Mouse (Mus musculus): ENCODE data around the gene Sipa1l1. TPM values are rescaled to one million over a fixed set of nuclear protein-coding genes. Genes with fewer than 3 reads are reported as not detected.

The Sipa1l1 gene
- polyA plus RNA-seq, 1 experiment from 2014 or later, result 25.9 TPM

DNA sequence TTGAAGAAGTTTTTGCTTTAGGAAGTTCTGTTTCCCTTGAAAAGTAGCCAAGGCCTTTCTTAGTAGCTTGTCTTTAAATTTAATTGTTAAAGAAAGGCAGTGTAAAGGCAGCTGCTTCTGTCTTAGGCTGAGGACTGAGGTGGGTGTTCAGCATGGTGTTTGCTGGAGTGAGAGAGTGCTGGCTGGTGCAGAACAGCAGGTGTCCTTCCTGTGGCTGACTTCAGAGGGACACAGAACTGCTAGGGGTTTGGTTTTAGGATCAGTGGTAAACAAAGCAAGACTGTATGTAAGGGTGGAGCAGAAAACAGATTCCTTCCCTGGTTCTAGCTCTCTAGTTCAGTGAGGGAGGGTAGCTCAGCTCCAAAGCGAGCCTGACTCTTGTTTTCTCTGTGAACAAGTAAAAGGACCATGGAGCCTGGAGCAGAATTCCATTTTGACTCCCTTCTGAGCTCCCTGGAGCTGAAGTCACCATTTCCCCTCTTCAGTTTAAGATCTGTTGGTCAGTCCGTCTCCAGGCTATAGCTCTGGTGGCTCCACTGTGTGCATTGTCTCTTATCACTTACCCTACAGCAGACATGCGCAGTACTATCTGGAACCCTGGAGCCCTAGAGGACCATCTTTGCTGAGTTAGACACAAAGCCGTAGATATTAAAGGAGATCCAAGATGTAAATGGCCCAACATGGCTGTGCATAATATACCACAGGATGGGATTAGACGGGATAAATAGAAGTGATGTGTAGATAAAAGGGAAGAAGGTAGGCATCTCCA, 95.1 kb downstream of the Sipa1l1 start:
- no peak overlapping the region for H3K4me2 ChIP-seq (ENCODE audit: low read depth, low read length)
- H3K27ac ChIP-seq (ENCODE audit: low read length), result no peak overlapping the region
- WGBS, result 86% methylated on average over 5 of the region's 5 CpGs
- no peak overlapping the region for H3K9ac ChIP-seq (ENCODE audit: low read length)
- no peaks in the 10 kb centered on the region for H3K36me3 ChIP-seq (ENCODE audit: control insufficient read depth, insufficient read depth, low read length)
- no peaks in the 10 kb centered on the region for H3K27me3 ChIP-seq (ENCODE audit: control insufficient read depth, insufficient read depth, low read depth, low read length)
- no peaks in the 10 kb centered on the region for H3K4me1 ChIP-seq (replicated peaks; ENCODE audit: control insufficient read depth, insufficient read depth, low read length)
- ATAC-seq (ENCODE audit: low read depth), result no peak
- no peak overlapping the region for H3K4me3 ChIP-seq (ENCODE audit: low read length)
- no peaks in the 10 kb centered on the region for H3K9me3 ChIP-seq (ENCODE audit: control insufficient read depth, low read length)

DNA sequence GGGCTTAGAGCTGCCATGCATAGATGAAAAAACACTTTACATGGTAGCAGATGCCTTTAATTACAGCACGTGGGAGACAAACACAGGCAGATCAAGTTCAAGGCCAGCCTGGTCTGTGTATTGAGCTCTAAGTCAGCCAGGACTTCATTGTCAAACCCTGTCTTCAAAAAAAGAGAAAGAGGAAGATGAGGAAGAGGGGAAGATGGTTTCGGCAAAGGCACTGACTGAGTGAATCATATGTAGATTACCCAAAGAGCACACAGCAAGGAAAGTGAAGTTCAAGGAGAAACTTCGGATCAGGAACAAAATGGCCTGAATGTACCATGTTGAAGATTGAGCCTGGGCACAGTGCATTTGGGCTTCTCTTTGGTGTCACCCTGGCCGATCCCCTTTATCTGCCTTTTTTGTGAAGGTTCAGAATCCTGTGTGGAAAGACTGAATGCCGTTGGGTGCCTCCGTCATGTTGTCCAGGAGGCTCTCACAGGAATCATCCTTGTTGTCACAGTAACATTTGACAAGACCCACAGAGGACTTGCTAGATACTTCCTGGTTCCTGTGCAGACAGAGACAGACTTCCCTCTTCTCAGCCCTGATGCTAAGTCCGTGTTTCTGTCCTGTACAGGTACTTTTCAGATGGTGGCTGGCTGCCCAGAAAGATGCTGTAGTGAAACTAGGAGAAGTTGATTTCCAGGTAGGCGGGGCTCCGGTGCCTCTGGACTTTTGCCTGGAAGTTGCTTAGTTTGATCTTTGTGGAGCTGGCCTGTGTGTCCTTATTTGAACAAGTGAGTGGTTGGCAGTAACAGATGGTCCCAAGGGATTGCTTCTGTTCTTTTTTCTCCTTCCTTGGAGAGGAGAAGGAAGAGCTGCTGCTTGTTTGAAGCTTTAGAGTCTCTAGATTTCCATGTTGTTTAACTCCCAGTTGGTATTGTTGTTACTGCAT, 96.5 kb downstream of the Sipa1l1 start:
- Histone ChIP-seq H3K9me3 (ENCODE audit: control insufficient read depth, low read length) (no peaks in the 10 kb centered on the region), H3K27ac (ENCODE audit: low read length) (no peak overlapping the region), H3K4me2 (ENCODE audit: low read depth, low read length) (no peak overlapping the region), H3K36me3 (ENCODE audit: control insufficient read depth, insufficient read depth, low read length) (no peaks in the 10 kb centered on the region), H3K4me1 (replicated peaks; ENCODE audit: control insufficient read depth, insufficient read depth, low read length) (no peaks in the 10 kb centered on the region), H3K27me3 (ENCODE audit: control insufficient read depth, insufficient read depth, low read depth, low read length) (no peaks in the 10 kb centered on the region), H3K9ac (ENCODE audit: low read length) (no peak overlapping the region), H3K4me3 (ENCODE audit: low read length) (no peak overlapping the region)
- WGBS, result 77% methylated on average over 9 of the region's 9 CpGs
- ATAC-seq (ENCODE audit: low read depth), result peak; percentile 38

DNA sequence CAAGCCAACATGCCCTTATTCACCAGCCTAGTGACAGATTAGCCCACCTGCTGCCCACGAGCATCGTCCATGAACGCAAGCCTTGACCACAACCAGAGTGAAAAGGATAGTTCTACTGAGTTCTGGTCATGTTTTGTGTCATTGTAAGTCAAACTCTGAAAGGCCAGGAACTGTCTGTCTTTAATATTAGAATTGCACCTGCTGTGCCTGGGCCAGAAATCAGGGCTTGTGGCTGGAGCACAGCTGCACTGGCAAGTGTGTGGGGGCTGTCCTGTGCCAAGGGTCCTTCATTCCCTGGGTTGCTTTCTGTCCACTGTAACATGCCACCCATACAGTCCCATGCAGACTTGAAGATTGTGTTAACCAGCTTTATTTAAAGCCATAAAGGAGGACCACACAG, 102.3 kb downstream of the Sipa1l1 start:
- H3K4me1 ChIP-seq (replicated peaks; ENCODE audit: control insufficient read depth, insufficient read depth, low read length), result peaks cover 11% of the 10 kb centered on the region; the same call in 1 of the 2 replicates
- no peak overlapping the region for H3K27ac ChIP-seq (ENCODE audit: low read length)
- H3K36me3 ChIP-seq (ENCODE audit: control insufficient read depth, insufficient read depth, low read length), result no peaks in the 10 kb centered on the region
- no peak for ATAC-seq (ENCODE audit: low read depth)
- H3K9me3 ChIP-seq (ENCODE audit: control insufficient read depth, low read length), result no peaks in the 10 kb centered on the region
- 64% methylated on average over 3 of the region's 3 CpGs for WGBS
- no peaks in the 10 kb centered on the region for H3K27me3 ChIP-seq (ENCODE audit: control insufficient read depth, insufficient read depth, low read depth, low read length)
- no peak overlapping the region for H3K4me2 ChIP-seq (ENCODE audit: low read depth, low read length)
- H3K9ac ChIP-seq (ENCODE audit: low read length), result no peak overlapping the region
- no peak overlapping the region for H3K4me3 ChIP-seq (ENCODE audit: low read length)

DNA sequence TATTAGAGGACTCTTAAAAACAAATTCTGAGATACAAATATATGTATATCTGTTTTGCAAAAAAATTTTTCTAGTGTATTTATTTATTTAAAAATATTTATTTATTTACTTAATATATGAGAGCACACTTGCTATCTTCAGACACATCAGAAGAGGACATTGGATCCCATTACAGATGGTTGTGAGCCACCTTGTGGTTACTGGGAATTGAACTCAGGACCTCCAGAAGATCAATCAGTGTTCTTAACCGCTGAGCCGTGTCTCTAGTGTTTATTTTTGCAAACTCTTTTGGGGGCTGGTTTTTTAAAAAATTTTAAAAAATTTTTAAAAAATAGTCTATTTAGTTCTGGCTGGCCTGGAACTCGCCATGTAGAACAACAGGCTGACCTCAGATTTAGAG, 104.4 kb downstream of the Sipa1l1 start:
- no peak for ATAC-seq (ENCODE audit: low read depth)
- Histone ChIP-seq H3K27ac (ENCODE audit: low read length) (no peak overlapping the region), H3K4me1 (replicated peaks; ENCODE audit: control insufficient read depth, insufficient read depth, low read length) (peaks cover 11% of the 10 kb centered on the region; the same call in 1 of the 2 replicates), H3K36me3 (ENCODE audit: control insufficient read depth, insufficient read depth, low read length) (no peaks in the 10 kb centered on the region), H3K9me3 (ENCODE audit: control insufficient read depth, low read length) (no peaks in the 10 kb centered on the region), H3K27me3 (ENCODE audit: control insufficient read depth, insufficient read depth, low read depth, low read length) (no peaks in the 10 kb centered on the region), H3K4me2 (ENCODE audit: low read depth, low read length) (no peak overlapping the region), H3K4me3 (ENCODE audit: low read length) (no peak overlapping the region), H3K9ac (ENCODE audit: low read length) (no peak overlapping the region)
- 42% methylated on average over 3 of the region's 3 CpGs for WGBS

DNA sequence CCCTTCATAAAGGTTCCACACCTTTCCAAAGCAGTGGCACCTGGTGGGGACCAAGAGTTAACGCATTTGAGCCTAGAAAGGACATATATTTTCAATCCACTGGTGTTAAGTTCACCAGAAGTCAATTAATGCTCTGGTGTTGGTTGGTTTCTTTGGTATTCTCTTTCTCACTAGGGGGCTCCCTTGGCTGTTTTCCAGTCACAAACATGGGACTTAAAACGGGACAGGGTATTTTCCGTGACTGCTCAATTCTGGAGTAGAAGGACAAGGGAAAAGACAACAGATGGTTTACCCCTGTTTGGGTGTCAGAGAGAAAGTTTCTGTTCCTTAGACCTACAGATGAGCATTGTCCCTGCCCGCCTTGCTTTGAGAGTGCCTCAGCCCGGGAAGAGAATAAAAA, 105.5 kb downstream of the Sipa1l1 start:
- WGBS, result 68% methylated on average over 5 of the region's 5 CpGs
- Histone ChIP-seq H3K4me3 (ENCODE audit: low read length) (no peak overlapping the region), H3K9me3 (ENCODE audit: control insufficient read depth, low read length) (no peaks in the 10 kb centered on the region), H3K4me1 (replicated peaks; ENCODE audit: control insufficient read depth, insufficient read depth, low read length) (peaks cover 11% of the 10 kb centered on the region; the same call in 1 of the 2 replicates), H3K27ac (ENCODE audit: low read length) (peak overlapping the region; percentile 36; the same call in 1 of the 2 replicates), H3K4me2 (ENCODE audit: low read depth, low read length) (no peak overlapping the region), H3K27me3 (ENCODE audit: control insufficient read depth, insufficient read depth, low read depth, low read length) (no peaks in the 10 kb centered on the region), H3K9ac (ENCODE audit: low read length) (no peak overlapping the region), H3K36me3 (ENCODE audit: control insufficient read depth, insufficient read depth, low read length) (no peaks in the 10 kb centered on the region)
- no peak for ATAC-seq (ENCODE audit: low read depth)

DNA sequence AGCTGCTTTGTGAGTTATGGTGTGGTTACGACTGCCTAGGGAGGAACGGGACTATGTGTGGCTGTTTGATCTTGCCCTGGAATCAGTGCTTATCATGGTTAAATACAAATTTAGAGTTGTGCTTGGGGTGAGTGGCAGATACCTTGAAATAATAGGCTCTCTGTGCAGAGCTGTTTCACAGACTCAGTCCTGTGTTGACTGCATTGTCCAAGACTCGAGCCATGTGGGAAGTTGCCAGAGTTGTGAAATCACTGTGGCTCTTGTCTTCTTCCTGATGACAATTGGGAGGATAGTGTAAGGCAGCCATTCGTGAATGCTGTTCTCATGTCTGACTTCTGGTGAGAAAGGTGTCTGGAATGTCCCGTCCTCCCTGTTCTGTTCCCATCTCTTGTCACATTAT, 106.6 kb downstream of the Sipa1l1 start:
- Histone ChIP-seq H3K4me3 (ENCODE audit: low read length) (no peak overlapping the region), H3K36me3 (ENCODE audit: control insufficient read depth, insufficient read depth, low read length) (no peaks in the 10 kb centered on the region), H3K9me3 (ENCODE audit: control insufficient read depth, low read length) (no peaks in the 10 kb centered on the region), H3K27me3 (ENCODE audit: control insufficient read depth, insufficient read depth, low read depth, low read length) (no peaks in the 10 kb centered on the region), H3K4me1 (replicated peaks; ENCODE audit: control insufficient read depth, insufficient read depth, low read length) (peaks cover 11% of the 10 kb centered on the region; the same call in 1 of the 2 replicates), H3K27ac (ENCODE audit: low read length) (peak overlapping the region; percentile 26), H3K9ac (ENCODE audit: low read length) (no peak overlapping the region), H3K4me2 (ENCODE audit: low read depth, low read length) (no peak overlapping the region)
- peak; percentile 81 for ATAC-seq (ENCODE audit: low read depth)
- WGBS, result 26% methylated on average over 5 of the region's 5 CpGs

DNA sequence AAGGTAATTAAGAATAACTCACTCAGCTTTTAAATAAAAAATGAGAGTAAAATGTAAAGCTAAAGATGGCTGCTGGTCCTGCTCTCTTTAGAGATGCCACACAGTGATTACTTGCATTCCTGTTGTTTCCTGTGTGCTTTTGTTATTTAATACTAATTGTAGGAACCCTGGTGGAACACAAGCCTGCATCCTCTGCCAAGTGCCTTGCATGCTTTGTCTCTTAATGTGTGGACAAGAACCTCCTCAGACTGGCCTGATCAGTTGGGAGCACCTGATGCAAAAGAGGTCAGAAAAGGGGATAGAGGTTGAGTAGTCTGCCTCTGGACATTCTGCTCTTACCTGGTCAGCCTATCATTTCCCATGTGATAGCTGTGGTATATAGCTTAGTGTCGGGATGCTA, 107.5 kb downstream of the Sipa1l1 start:
- no peak overlapping the region for H3K27ac ChIP-seq (ENCODE audit: low read length)
- no peak overlapping the region for H3K4me3 ChIP-seq (ENCODE audit: low read length)
- no peaks in the 10 kb centered on the region for H3K36me3 ChIP-seq (ENCODE audit: control insufficient read depth, insufficient read depth, low read length)
- no peaks in the 10 kb centered on the region for H3K27me3 ChIP-seq (ENCODE audit: control insufficient read depth, insufficient read depth, low read depth, low read length)
- peaks cover 11% of the 10 kb centered on the region; the same call in 1 of the 2 replicates for H3K4me1 ChIP-seq (replicated peaks; ENCODE audit: control insufficient read depth, insufficient read depth, low read length)
- no peak overlapping the region for H3K4me2 ChIP-seq (ENCODE audit: low read depth, low read length)
- no peak overlapping the region for H3K9ac ChIP-seq (ENCODE audit: low read length)
- 91% methylated on average over 1 of the region's 1 CpGs for WGBS
- ATAC-seq (ENCODE audit: low read depth), result no peak
- H3K9me3 ChIP-seq (ENCODE audit: control insufficient read depth, low read length), result no peaks in the 10 kb centered on the region

DNA sequence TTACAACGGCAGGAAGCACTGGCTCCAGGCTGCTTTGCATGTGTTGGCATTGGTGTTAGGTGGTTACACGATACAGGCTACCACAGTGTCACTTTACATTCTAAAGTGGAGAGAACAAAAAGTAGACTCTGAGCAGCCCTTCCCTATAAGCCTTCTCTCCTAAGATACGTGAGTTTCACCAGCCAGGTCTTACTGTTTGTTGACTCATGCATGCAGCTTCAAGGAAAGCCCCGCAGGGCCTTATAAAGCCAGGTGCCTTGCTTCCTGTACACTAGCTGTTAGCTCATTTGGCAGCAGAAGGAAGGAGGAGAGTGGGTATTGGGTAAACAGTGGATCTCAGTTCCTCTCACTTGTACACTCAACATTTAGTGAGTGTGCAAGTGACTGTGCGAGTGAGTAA, 115.5 kb downstream of the Sipa1l1 start:
- WGBS, result 59% methylated on average over 5 of the region's 5 CpGs
- peak; percentile 41; the same call in 1 of the 2 replicates for ATAC-seq (ENCODE audit: low read depth)

DNA sequence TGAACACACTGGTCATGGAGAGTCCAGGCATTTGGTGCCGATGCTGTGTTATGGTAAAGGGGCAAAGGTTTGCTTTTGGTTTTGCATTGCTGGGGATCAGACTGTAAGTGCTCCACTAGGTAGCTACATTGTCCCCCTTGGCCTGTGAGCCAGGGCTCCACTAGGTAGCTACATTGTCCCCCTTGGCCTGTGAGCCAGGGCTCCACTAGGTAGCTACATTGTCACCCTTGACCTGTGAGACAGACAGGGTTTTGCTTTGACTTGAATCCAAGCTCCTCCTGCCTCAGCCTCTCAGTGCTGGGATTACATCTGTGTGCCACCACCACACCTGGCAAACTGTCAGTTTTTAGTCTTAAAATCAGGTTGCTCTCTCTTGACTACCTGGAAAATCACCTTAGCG, 115.9 kb downstream of the Sipa1l1 start:
- no peak overlapping the region for H3K4me2 ChIP-seq (ENCODE audit: low read depth, low read length)
- H3K9me3 ChIP-seq (ENCODE audit: control insufficient read depth, low read length), result no peaks in the 10 kb centered on the region
- 84% methylated on average over 2 of the region's 2 CpGs for WGBS
- H3K27ac ChIP-seq (ENCODE audit: low read length), result no peak overlapping the region
- no peak overlapping the region for H3K4me3 ChIP-seq (ENCODE audit: low read length)
- H3K36me3 ChIP-seq (ENCODE audit: control insufficient read depth, insufficient read depth, low read length), result no peaks in the 10 kb centered on the region
- H3K4me1 ChIP-seq (replicated peaks; ENCODE audit: control insufficient read depth, insufficient read depth, low read length), result 0 out of 2 replicates have a peak, but pooled peaks cover 2% of the 10 kb centered on the region
- no peaks in the 10 kb centered on the region for H3K27me3 ChIP-seq (ENCODE audit: control insufficient read depth, insufficient read depth, low read depth, low read length)
- no peak overlapping the region for H3K9ac ChIP-seq (ENCODE audit: low read length)
- no peak for ATAC-seq (ENCODE audit: low read depth)

More for the DNA sequence above, 115.5 kb downstream of the Sipa1l1 start:
- Histone ChIP-seq H3K4me3 (ENCODE audit: low read length) (no peak overlapping the region), H3K27ac (ENCODE audit: low read length) (no peak overlapping the region), H3K27me3 (ENCODE audit: control insufficient read depth, insufficient read depth, low read depth, low read length) (no peaks in the 10 kb centered on the region), H3K4me2 (ENCODE audit: low read depth, low read length) (no peak overlapping the region), H3K9me3 (ENCODE audit: control insufficient read depth, low read length) (no peaks in the 10 kb centered on the region), H3K9ac (ENCODE audit: low read length) (no peak overlapping the region), H3K4me1 (replicated peaks; ENCODE audit: control insufficient read depth, insufficient read depth, low read length) (0 out of 2 replicates have a peak, but pooled peaks cover 2% of the 10 kb centered on the region), H3K36me3 (ENCODE audit: control insufficient read depth, insufficient read depth, low read length) (no peaks in the 10 kb centered on the region)

Data from lung, embryonic 16.5 days (tissue).